Mouse (Mus musculus): ENCODE results near the gene 1110008P14Rik. TPM values are rescaled to one million over a fixed set of nuclear protein-coding genes. Genes with fewer than 3 reads are reported as not detected.

Gene 1110008P14Rik
- polyA plus RNA-seq, 2 experiments, result 32.6 to 40.8 TPM

DNA sequence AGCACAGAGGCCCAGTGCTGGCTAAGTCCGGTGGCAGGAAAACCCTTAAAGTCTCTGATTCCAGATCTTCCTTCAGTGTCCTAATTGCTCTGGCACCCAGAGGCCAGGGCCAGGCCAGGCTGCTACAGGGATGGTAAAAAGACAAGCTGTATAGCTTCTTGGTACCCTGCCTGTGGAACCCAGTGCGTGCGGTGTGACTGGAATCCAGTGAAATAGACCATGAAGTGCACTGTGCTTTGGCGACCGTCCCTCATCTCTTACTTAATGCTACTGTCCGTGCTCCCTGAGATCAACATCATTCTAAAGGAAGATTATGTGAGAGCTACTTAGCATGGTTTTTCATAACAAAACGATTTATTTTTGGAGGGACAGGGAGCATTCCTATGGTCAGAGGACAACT, 29.7 kb upstream of the 1110008P14Rik start:
- H3K9me3 ChIP-seq (ENCODE audit: control insufficient read depth, low read length), result no peaks in the 10 kb centered on the region
- no peak overlapping the region for H3K9ac ChIP-seq (replicated peaks)
- H3K27me3 ChIP-seq (ENCODE audit: control insufficient read depth, insufficient read depth, low read length), result no peaks in the 10 kb centered on the region
- no peak for DNase-seq (ENCODE audit: low read depth in 3 of 3, low spot score in 3 of 3)
- peaks cover 6% of the 10 kb centered on the region for H3K36me3 ChIP-seq (replicated peaks; ENCODE audit: control insufficient read depth, insufficient read depth, low read depth)
- no peak for ATAC-seq (ENCODE audit: insufficient read depth)
- TF ChIP-seq CTCF (IDR thresholded peaks at IDR 0.05; ENCODE audit: low read depth), result no peak
- TF ChIP-seq EP300 (IDR thresholded peaks at IDR 0.05; ENCODE audit: low read depth), result no peak
- WGBS (ENCODE audit: insufficient replicate concordance), result 73% methylated on average over 7 of the region's 7 CpGs
- no peak overlapping the region for H3K4me2 ChIP-seq (ENCODE audit: low read depth)
- H3K27ac ChIP-seq, result no peak overlapping the region
- no peak overlapping the region for H3K4me3 ChIP-seq (ENCODE audit: insufficient read depth in 1 of 2, low read depth in 2 of 2, low read length in 2 of 2)
- 0 out of 4 replicates have a peak, but pooled peaks cover 0 to 4% of the 10 kb centered on the region in 2 experiments for H3K4me1 ChIP-seq (replicated peaks; ENCODE audit: control insufficient read depth in 2 of 2, insufficient read depth in 2 of 2, low read length in 1 of 2)

DNA sequence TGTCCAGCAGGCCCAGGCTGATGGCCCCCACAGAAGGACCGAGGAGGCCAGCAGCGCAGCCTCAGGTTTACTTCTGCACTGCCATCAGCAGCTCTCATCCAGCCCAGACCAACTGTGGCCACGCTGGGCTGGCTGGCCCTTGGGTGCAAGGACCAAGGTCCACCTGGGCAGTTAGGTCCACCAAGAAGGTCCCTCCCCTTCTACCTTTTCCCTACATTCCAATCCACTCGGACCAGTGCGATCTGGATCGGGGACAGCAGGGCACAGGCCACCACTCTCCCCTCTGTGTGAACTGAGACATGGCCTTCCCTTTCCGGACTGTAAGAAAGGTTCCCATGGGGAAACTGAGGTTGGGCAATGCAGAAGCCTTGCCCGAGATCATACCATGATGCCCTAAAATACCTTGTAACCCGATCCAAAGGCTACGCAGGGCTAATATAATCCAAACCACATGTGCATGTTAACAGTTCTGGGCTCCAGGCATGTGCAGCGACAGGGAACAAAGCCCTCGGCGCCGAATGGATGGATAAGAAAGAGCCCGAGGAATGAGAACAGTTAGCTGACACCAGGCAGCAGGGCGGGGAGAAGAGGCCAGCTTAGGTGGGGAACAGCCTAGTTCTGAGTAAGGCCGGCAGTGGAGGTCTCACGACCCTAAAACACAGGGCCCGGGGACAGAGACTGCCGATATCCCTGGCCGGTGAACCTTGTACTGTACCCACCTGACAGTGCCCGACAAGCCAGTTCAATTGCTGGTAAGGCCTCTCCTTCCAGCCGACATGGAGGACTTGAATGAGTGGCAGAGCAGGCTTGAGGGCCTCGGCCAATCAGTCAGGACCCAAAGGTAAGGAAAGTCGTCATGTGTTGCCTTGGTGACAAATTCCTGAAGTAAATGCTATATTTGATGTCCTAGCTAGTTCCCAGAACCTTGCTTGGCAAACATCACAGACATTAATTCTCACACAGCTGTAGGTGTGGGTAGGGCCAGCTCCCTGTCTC, 27.0 kb upstream of the 1110008P14Rik start:
- H3K27me3 ChIP-seq (ENCODE audit: control insufficient read depth, insufficient read depth, low read length), result no peaks in the 10 kb centered on the region
- H3K9ac ChIP-seq (replicated peaks), result no peak overlapping the region
- H3K27ac ChIP-seq, result no peak overlapping the region
- no peaks in the 10 kb centered on the region for H3K9me3 ChIP-seq (ENCODE audit: control insufficient read depth, low read length)
- no peak for TF ChIP-seq EP300 (IDR thresholded peaks at IDR 0.05; ENCODE audit: low read depth)
- no peak for TF ChIP-seq CTCF (IDR thresholded peaks at IDR 0.05; ENCODE audit: low read depth)
- DNase-seq (ENCODE audit: low read depth in 3 of 3, low spot score in 3 of 3) (no peak), ATAC-seq (ENCODE audit: insufficient read depth) (peak; percentile 52; the same call in 1 of the 2 replicates)
- no peak overlapping the region for H3K4me2 ChIP-seq (ENCODE audit: low read depth)
- WGBS (ENCODE audit: insufficient replicate concordance), result 65% methylated on average over 25 of the region's 25 CpGs
- 0 out of 4 replicates have a peak, but pooled peaks cover 0 to 4% of the 10 kb centered on the region in 2 experiments for H3K4me1 ChIP-seq (replicated peaks; ENCODE audit: control insufficient read depth in 2 of 2, insufficient read depth in 2 of 2, low read length in 1 of 2)
- H3K4me3 ChIP-seq (ENCODE audit: insufficient read depth in 1 of 2, low read depth in 2 of 2, low read length in 2 of 2), result no peak overlapping the region
- H3K36me3 ChIP-seq (replicated peaks; ENCODE audit: control insufficient read depth, insufficient read depth, low read depth), result no peaks in the 10 kb centered on the region

DNA sequence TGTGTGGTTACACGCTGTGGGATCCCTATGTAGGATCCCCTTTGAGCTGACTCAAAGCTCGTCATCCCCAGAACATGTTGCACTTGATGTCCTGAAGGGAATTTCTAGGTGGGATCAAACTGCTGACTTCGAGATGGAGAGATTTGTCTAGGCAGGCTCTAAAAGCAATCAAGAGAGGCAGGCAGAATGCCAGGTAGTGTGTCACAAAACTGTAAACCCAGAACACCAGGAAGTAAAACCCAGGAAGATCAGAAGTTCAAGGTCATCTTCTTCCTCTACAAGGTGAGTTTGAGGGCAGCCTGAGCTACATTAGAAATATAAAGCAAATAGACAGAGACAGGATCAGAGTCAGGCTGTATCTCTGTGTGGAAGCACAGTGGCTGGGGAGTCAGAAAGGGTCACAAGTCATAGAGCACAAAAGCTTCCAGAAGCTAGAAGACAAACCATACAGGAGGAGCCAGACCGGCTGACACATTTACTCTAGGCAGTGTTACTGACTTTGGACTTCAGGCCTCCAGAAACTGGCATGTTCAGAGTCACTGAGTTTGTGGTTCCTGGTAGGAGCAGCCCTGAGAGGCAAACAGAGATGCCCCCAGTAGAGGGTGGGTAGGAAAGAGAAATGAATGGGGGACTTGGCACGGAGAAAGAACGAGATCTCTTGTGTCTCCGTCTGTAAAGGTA, 25.5 kb upstream of the 1110008P14Rik start:
- 64% methylated on average over 7 of the region's 7 CpGs for WGBS (ENCODE audit: insufficient replicate concordance)
- H3K9ac ChIP-seq (replicated peaks), result no peak overlapping the region

DNA sequence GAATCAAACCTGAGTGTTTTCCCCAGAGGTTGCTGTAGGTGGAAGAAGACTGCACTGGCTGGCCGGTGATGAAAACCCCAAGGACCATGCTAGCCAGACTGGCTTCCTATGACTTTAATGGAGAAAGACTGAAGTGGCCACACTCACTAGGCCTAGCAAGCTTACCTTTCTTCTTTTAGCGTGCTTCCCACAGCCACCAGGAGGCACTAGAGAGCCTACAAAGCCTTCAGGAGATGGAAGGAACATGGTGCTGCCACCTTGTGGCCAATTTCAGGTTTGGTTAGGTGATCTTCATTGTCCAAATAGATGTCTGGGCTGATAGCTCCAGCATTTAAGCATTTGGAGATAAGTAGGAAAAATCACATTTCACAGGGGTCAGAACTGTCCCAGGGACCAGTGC, 22.9 kb upstream of the 1110008P14Rik start:
- Histone ChIP-seq H3K27me3 (ENCODE audit: control insufficient read depth, insufficient read depth, low read length) (no peaks in the 10 kb centered on the region), H3K27ac (no peak overlapping the region), H3K9ac (replicated peaks) (no peak overlapping the region), H3K4me3 (ENCODE audit: insufficient read depth in 1 of 2, low read depth in 2 of 2, low read length in 2 of 2) (no peak overlapping the region), H3K4me1 (replicated peaks; ENCODE audit: control insufficient read depth in 2 of 2, insufficient read depth in 2 of 2, low read length in 1 of 2) (0 out of 4 replicates have a peak, but pooled peaks cover 0 to 2% of the 10 kb centered on the region in 2 experiments), H3K4me2 (ENCODE audit: low read depth) (no peak overlapping the region), H3K9me3 (ENCODE audit: control insufficient read depth, low read length) (no peaks in the 10 kb centered on the region), H3K36me3 (replicated peaks; ENCODE audit: control insufficient read depth, insufficient read depth, low read depth) (no peaks in the 10 kb centered on the region)
- DNase-seq (ENCODE audit: low read depth in 3 of 3, low spot score in 3 of 3), result peak; percentile 89 to 95 (median 95)
- TF ChIP-seq CTCF (IDR thresholded peaks at IDR 0.05; ENCODE audit: low read depth), result peak; percentile 100
- no peak for TF ChIP-seq EP300 (IDR thresholded peaks at IDR 0.05; ENCODE audit: low read depth)
- ATAC-seq (ENCODE audit: insufficient read depth), result peak; percentile 36; the same call in 1 of the 2 replicates
- 13% methylated on average over 2 of the region's 2 CpGs for WGBS (ENCODE audit: insufficient replicate concordance)

More for the DNA sequence above, 25.5 kb upstream of the 1110008P14Rik start:
- H3K9me3 ChIP-seq (ENCODE audit: control insufficient read depth, low read length), result no peaks in the 10 kb centered on the region
- H3K4me3 ChIP-seq (ENCODE audit: insufficient read depth in 1 of 2, low read depth in 2 of 2, low read length in 2 of 2), result no peak overlapping the region
- 0 out of 4 replicates have a peak, but pooled peaks cover 0 to 2% of the 10 kb centered on the region in 2 experiments for H3K4me1 ChIP-seq (replicated peaks; ENCODE audit: control insufficient read depth in 2 of 2, insufficient read depth in 2 of 2, low read length in 1 of 2)
- ATAC-seq (ENCODE audit: insufficient read depth), result no peak
- H3K27ac ChIP-seq, result no peak overlapping the region
- H3K4me2 ChIP-seq (ENCODE audit: low read depth), result no peak overlapping the region
- no peaks in the 10 kb centered on the region for H3K27me3 ChIP-seq (ENCODE audit: control insufficient read depth, insufficient read depth, low read length)
- no peak for DNase-seq (ENCODE audit: low read depth in 3 of 3, low spot score in 3 of 3)
- TF ChIP-seq EP300 (IDR thresholded peaks at IDR 0.05; ENCODE audit: low read depth) (no peak), CTCF (IDR thresholded peaks at IDR 0.05; ENCODE audit: low read depth) (no peak)
- H3K36me3 ChIP-seq (replicated peaks; ENCODE audit: control insufficient read depth, insufficient read depth, low read depth), result no peaks in the 10 kb centered on the region
